Mouse (Mus musculus): Measurements from ENCODE around the gene Tarbp1. TPM values are rescaled to one million over a fixed set of nuclear protein-coding genes. Genes with fewer than 3 reads are reported as not detected.
A peak's percentile ranks its signal among the peaks of the same experiment; 100 is the strongest.
"Not testable (repeated sequence)": the region's sequence is repeated elsewhere in the genome, so short reads cannot be mapped to it uniquely, and the experiment has no call there.

Tarbp1 gene
- total RNA-seq, 2 experiments from 2014 or later, result 4.4 to 4.6 TPM

DNA sequence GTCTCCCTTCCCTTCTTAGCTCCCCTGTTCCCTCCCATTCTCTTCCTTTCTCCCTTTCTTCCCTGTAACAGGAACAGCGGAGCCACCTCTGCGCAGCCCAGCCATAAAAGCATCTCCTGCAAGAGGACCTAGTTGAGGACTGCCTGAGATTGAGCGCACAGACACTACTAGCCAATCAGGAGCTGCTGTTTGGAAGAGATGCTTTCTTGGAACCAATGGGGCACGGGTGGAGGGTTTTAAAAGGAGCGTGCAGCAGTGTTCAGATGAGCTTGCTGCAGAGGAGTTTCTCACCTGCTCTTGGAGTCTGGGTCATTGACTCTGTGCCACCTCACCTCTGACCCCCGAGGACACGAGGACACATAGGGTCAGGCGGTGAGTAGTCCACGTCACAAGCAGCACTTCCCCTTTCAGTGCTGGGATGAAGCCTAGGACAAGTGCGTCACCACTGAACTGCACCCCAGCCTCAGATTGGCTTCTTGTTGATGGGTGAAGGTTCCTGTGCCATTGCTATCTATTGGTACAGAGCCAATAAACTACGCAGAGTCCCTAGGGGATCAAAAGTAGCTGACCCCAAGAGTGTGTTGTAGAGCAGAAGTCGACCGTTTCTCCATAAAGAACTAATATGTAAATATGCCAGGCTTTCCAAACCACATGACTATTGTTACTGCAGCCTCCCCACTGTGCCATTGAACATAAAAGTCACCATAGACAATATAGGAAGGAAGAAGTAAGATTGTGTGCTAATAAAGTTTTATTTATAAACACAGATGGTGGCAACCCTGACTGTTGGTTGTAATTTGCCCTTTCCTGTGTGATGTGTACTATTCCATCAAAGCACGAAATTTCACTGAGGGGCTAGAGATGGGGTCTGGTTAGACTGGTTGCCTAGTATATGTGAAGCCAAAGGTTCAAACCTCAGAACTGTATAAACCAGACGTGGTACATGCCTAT, 19.6 kb upstream of the Tarbp1 start:
- DNase-seq, result no peak

DNA sequence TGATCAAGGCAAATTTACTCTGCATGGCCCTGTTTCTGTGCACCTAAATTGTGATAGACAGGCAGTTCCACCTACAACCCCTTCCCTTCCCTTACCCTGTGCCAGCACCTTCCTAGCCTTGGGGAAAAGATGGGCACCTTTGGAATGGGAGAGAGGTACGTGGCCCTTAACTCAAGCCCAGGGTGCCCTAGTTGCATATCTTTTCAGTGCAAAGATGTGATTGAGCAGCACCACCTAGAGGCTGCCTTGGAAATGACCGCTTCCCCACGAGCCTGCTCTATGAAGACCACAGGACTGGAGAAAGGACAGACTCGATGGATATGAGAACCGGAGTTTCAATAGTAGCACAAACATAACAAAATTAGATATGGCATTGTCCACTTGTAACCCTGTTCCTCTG, 8.1 kb upstream of the Tarbp1 start:
- peak; percentile 74 to 77 for DNase-seq

DNA sequence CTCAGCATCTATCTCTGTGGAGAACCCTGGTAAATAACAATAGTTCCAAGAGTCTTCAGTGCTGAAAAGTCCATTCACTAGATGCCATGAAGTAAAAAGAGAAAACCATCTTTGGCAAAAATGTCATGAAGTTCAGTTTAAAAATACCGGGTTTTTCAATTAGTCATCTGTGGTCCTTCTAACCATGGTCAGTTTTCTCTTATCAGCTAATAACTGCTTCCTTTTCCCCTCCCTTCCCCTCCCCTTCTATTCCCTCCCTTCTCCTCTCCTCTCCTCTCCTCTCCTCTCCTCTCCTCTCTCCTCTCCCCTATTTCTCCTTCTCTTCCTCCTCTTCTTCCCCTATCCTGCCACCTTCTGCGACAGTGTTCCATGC, 7.5 kb upstream of the Tarbp1 start:
- DNase-seq, result no peak

DNA sequence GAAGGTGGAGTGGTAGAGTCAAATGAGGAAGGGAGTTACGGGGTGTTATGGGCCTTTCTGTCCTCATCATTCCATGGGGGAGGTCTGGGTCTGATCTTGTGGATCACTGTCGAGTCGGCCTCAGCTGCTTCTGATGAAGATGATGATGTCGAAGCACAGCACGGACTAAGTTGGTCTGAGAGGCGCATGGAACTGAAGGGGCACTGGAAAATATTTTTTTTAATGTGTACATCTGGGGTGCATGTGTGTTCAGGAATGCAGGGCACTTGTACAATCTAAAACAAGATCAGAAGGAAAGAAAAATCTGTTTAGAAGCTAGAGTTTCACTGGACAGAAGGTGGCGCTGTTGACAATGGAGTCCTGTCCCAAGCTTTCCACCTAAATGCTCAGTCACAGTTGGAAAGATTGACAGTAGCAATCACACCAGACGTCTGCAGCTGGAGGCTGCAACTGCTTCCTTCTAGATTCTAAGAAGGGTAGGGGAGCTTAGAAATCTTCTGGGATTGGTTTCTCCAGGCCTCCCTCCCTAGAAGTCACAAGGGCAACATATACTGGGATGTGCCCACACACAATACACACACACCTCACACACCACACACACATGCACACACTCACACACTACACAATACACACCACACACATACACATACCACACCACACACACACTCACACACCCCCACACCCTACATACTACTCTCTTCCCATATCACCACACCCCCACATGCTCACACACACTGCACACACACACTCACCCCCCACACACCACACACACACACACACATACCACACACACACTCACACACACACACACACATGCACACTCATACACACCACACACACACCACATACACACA, 6.9 kb upstream of the Tarbp1 start:
- peak; percentile 24 to 59 for DNase-seq

DNA sequence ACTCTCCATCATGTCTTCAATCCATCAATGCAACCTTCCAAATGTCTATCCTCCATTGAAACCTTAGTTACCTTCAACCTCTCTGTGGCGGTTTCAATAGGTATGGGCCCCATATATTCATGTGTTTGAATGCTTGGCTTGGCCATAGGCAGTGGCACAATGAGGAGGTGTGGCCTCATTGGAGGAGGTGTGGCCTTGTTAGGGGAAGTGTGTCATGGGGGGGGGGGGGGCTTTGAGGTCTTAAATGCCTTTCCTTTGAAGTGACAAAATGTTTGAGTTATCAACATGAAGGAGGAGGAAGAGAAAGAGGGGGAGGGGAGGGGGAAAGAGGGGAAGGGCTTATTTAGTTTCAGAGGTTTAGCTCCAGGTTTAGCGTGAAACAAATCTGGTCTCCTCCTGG, 5.5 kb upstream of the Tarbp1 start:
- no peak for DNase-seq

DNA sequence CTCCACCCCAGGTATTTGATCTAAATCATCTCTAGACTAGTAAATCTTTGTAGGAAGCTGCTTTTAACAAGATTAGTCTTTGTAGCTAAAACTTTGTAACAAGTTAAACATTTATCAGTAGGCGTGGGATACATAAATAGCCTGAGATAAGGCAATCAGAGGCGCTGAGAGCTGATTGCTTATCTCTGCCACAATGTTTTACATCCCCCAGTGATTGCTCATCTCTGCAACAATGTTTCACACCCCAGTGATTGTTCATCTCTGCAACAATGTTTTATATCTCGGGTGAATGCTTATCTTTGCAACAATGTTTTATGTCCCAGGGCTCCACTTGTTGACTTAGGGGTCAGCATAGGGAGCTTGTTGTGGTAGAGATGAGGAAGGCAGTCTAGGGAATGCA, 3.8 kb upstream of the Tarbp1 start:
- DNase-seq, result no peak

DNA sequence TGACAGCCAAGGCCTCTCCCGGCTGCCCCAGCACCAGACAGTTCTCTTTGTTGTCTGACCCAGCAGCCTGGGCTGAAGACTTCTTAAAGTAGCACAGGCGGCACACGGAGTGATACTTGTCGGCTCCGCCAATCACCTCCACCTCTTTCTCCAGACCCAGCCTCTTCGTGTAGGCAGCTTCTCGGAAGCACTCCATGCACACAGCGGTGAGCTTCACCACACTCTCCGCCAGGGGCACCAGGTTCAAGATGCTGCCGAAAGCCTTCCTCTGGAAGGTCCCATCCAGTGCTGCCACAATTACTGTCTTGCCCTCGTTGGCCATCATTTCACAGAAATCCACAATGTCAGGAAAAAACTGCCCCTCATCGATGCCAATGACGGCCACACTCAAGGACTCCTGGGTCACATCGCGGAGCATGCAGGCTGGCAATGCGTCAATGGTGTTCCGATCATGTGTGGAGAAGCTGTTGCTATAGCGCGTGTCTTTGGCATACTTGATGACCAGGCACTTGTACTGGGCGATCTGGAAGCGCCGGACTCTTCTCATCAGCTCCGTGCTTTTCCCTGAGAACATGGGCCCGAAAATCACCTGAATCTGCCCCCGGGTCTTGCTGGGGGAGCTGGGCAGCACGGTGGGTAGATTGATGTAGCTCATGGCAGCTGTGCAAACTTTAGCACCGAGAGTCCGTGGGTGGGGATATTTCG, 1.4 kb upstream of the Tarbp1 start:
- not testable (repeated sequence) for DNase-seq

DNA sequence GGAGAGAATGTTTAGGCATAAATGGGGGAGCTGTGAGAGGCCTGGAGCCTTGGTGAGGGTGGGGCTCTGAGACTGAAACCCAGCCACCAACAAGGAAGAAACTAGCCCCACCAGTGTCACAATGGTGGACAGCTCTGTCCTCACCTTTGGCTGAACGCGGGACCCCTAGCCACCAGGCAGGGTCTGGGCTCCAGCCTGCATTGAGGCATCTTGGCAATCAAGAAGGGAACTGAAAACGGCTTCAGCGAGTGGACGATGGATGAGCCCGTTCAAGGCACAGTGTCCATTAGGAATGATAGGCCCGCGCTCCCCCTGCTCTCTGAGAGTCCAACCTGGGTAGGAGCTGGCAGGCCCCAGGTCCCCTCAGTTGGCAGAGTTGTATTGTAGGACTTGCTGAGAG, 873 bp upstream of the Tarbp1 start:
- DNase-seq, result not testable (repeated sequence)

DNA sequence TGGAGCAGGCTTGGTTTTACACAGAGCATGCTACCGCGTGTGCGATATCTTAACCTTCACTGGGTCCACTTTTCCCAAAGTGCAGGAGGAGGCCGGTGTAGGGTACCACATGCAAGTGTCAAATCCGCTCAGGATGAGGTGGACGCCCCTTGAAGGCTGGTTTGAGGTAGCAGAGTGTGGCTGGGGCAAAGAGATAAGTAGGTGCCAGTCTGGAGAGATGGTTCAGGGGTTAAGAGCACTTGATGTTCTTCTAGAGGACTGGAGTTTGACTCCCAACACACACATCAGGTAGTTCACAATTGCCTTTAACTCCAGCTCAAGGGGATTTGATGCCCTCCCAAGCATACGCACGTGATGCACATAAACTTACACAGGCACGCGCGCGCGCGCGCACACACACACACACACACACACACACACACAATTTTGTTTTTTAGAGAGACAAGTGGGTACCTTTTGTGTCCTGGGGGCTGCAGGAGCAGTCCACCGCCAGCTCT, 1.0 kb downstream of the Tarbp1 start:
- DNase-seq, result no peak

DNA sequence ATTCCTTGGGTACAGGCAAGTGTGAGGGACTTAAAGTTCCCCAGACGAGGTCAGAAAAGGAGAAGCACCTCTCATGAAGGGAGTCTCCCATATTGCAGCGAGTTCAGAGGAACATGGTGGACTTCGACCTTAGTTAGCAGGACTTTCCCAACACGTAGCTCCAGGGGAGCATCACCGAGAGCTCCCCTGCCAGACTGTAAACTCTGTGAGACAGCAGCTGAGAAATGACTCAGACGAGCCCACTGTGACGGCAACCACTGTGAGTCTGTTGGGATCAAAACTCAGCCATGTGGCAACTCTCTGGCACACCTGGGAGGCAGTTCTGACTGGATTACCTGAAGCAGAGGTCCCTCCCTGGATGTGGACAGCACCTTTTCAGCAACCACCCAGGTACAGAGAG, 10.8 kb downstream of the Tarbp1 start:
- DNase-seq, result no peak

DNA sequence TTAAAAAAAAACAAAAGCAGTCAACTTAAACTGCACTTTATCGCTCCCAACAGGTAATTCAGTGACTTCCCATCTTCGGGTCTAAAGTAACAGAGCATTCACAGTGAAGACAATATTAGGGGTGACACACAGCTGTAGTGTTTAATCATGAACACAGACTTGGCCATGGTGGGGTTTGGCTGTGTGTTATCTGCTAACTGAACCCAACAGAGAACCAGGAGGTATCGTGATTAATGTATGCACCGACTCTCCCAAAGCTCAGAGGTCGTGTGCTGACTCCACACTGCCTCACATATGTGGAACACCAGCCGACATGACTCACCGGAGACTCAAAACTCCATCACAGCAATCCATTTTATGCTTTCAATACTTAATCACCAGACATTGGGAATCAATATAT, 13.1 kb downstream of the Tarbp1 start:
- DNase-seq, result no peak

DNA sequence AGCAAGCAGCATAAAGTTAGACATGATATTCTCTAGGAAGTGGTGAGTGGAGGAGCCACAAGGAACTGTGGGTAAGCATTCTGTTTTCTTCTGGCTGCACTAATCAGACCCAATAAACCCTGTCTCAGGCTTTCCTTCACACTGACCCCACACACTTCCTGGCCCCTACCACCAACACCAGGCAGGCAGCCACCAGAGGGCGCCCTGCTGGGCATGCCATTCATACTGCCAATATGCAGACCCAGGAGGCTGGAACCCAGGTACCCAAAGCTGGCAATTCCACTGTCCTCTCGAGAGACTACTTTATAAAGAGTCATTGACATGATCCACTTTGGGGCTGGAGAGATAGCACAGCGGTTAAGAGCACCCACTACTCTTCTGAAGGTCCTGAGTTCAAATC, 14.6 kb downstream of the Tarbp1 start:
- DNase-seq, result no peak

DNA sequence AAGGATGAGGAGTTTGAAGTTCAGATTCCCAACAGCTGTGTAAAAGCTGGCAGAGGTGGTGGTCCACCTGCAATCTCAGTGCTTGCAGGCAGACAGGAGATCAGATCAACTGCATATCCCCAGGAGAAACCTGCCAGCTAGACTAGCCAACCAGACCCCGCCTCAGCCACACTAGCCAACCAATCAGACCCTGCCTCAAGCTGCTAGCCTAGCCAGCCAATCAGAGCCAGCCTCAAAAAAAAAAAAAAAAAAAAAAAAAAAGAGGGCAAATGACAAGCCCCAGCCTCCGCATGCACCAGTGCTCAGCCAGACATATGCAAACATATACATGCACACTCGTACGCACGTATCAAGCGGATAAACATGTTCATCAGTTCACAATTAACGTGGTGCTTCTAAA, 19.5 kb downstream of the Tarbp1 start:
- DNase-seq, result no peak

DNA sequence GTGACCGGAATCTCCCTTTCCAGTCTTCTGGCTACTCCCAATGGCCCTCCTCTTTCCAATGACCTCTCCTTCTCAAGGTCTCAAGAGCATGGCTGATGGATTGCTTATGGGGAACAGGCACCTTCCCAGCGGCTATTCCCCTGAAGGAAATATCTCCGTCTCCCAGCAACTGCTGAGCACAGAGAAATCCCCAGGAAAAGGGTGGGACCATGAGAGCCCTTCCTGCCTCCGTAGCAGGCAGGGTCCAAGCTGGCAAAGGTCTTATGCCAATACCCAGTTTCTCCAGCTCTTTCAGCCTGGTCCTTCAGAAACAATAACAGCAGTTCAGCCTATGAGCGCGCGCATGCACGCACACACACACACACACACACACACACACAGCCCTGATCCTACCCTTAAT, 23.7 kb downstream of the Tarbp1 start:
- no peak for DNase-seq

DNA sequence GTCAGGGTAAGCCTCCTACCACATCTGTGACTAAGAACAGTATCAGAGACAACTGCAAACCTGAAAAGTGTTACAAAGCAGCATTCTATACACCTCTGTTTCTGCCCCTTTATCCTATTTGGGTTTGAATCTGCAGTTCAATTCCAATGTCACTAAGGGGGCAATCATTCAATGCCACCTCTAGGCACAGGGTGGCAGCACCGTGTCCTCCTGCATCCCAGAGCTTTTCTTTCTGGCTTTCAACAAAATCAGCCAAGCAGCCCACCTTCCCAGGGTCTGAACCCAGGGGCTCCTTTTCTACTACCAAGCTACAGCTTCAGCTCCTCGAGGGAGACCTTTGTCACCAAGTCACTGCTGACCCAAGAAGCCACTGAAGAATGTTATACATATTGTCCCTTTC, 35.9 kb downstream of the Tarbp1 start:
- DNase-seq, result no peak

DNA sequence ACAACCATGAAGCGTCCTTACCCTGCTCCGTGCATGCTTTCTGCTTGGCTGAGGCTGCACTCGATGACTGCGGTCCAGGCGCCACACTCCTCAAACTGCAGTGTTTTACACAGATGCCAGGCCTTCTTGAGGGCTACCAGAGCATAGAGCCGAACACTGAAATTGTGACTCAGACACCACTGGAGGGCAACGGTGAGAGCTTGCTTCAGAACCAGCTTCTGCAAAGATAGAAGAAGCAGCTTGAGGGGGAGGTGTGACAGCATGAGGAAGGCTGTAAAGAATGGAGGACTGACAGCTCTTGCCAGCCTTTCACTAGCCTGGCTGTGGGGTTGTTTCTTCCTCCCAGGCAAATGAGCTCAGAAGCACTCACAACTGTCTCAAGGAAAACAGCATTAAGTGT, 41.0 kb downstream of the Tarbp1 start:
- DNase-seq, result peak; percentile 24 to 25

DNA sequence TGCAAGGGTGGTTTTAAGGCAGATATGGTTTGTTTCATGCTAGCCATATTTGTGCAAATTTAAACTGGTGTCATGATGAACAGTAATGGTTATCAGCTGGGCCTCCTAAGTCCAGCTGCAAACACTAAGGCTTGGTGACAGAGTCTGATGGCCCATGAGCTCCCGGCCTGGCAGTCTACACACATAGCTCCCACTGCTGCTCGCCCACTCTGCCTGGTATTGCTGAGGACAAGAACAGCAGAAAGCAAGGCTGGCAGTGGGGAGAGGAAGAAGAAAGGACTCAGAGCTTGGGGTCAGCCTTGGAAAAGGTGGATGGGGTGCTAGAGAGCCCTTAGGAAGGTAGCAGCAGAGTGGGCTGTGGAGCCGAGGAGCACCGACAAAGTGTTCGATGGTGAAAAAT, 45.2 kb downstream of the Tarbp1 start:
- DNase-seq, result no peak

DNA sequence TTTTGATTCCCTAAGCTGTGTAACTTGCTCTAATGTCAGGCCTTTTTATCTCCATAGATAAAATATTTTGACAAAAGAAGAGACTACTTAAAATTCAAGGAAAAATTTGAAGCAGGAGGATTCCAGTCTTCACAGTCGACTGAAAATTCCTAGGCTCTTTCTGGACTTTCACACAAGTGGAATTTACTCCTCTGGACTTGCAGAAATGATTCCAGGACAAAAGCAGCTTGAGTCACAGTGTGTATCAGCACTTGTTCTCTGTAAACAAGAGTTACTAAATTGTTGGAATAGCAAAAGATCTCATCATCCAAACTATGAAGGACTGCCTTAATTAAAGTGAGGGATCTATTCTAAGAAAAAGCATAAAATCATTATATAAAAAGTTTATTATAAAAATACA, 49.9 kb downstream of the Tarbp1 start:
- DNase-seq, result no peak

DNA sequence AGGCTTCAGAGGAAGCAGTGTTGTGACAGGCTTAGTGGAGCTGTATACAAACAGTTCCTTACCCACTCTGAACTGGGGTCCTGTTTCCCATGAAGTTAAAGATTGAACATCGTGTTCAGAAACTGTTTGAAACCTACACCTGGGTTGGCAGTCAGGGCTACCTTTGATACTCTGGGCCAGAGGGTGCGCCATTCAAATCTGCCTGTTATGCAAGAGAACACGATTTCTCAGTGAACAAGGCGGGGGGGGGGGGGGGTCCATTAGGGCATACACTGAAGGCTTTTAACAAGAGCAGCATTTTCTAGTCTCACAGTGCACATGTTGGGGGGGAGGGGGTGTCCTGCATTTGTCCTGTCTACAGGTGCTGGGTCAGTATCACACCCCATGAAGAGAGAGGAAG, 50.7 kb downstream of the Tarbp1 start:
- DNase-seq, result no peak

DNA sequence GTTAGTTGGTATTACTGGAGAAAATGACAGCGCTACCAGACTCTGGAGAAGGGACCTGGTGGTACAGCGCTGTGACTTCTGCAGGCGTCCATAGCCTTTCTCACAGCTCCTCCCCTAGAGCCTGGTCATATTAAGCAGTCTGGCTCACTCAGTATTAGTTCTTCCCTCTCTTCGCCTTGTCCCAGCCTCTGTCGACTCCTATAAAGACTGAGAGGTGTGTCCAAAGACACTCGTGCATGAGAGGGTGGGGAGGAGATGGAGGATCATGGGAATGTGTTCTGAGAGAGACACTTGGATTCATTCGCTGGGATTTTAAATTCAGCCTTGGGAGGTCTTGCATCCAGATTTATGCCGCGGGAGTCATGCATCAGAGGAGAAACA, 52.0 kb downstream of the Tarbp1 start:
- DNase-seq, result peak in 1 of 2 experiments; percentile 36

DNA sequence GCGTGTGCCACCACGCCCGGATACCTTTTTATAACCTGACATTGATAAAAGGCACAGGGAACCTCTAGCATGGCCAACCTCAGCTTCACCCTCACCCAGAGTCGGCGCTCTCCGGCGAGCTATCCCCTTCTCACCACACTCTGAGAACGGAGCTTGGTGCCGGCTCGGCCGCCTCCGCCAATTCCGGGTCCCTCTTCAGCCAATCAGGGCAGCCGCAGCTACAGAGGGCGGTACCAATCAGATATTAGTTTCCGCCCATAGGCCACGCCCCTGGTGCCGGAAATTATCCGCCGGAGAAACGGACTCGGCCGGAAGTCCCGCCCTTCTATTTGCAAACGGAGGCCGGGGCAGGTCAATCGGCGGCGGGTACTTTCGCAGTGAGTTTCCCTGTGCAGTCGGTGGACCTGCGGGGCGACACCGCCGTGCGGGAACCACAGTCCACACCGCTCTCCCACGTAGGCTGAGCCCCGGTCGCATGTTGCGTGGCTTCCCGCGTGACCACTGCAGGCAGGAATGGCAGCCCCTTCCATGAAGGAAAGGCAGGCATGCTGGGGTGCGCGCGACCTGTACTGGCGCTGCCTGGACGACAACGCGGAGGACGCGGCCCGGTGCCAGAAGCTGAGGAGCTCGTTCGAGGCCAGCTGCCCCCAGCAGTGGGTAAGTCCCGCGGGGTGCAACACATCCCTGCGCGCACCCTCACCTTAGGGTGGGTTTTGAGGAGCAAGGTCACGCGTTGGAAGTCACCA, 52.5 kb downstream of the Tarbp1 start, which contains the start of gene Coa6:
Gene Coa6 (plus strand): TSS at position 342 of the 746 bp plus-strand sequence.
- peak; percentile 96 to 97 for DNase-seq

DNA sequence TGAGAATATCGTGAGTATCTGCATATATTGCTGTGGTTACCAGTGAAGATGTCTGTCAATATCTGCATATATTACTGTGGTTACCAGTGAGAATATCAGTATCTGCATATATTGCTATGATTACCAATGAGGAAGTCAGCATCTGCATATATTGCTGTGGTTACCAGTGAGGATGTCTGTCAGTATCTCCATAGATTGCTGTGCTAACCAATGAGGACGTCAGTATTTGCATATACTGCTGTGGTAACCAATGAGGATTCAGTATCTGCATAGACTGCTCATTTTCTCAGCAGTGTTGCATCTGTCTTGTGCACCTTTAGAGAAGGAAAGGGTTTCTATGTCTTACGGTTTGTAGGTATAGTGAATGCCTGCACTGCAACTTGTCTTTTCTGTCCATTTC, 54.0 kb downstream of the Tarbp1 start:
- DNase-seq, result no peak
